Mouse (Mus musculus) kidney, postnatal 10 days (tissue): ENCODE measurements around the gene Mif.

Experiments used
- DNase-seq: peaks from one replicate; pipeline ENCODE4 v3.0.0; 2021; ENCODE audit warnings: mixed read lengths

Mif gene

DNA sequence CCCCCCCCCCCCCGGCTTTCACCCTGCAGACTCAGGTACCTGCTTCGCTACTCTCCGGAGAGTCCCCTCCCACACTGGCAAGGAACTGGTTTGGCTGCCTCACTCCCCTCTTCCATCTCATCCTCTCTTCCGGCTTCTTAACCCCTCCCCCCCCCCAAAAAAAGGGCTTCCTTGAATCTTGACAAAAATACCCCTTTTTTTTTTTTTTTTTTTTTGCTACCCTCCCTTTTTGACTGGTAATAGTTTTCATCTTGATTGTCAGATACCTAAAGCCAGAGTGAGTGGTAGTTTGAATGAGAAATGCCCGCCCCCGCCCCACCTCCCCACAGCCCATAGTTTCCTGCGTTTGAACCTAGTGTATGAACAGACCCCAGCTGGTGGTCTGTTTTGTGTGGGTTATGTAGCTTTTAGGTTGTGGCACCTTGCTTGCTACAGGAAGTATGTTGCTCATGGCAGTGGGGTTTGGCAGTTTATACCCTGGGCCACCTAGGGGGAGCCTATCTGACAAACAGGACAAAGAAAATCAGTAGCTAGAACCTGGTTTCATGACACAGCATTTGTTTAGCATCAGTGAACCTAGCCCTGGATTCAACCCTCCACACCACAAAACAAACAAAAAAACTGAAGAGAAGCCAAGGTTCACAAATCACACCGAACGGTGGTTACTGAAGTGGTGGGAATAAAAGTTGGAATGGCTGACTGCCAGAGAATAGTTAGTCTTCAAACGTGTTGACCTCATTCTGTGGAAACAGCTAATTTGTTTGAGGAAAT is 24.1 kb downstream of the Mif start:
- DNase-seq, result peak; percentile 51

DNA sequence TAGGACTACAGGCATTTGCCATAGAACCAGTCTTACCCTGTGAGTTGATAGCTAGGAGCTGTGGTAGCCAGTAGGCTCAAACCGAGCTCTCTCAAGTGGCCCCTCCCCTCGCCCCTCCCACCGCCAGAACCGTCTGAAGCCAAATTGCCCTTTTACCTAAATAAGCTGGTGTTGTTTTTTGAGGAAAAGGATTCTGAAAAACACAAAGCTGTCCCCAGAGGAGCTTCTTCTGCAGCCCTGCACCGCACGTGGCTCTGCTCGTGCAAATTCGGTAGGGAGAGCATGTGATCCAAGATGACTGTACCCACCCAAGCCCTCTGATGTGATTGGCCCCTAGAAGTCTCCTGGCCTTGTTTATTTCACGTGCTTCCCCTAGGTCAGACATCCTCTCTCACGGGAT is 24.7 kb downstream of the Mif start:
- peak; percentile 83 for DNase-seq

DNA sequence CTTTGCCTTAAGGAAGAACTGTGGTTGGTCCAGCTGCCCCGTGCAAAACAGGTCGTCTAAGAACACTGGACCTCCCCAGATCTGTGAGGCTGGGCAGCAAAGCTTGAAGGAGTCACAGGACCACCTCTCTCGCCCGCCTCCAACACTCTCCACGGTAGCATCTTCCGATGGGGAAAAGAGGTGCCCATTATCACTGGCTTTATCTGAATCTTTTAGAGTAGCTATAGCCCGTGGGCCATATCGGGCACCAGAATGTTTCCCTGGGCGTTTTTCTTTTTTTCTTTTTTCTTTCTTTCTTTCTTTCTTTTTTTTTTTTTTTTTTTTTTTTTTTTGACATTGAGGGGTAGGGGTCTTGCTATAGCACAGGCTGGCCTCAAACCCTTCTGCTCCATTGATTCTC is 25.3 kb downstream of the Mif start:
- DNase-seq, result no peak

GRCm38 (mm10) chr10:75834250-75834649 is 25.8 kb downstream of the Mif start:
- DNase-seq, result peak; percentile 94

DNA sequence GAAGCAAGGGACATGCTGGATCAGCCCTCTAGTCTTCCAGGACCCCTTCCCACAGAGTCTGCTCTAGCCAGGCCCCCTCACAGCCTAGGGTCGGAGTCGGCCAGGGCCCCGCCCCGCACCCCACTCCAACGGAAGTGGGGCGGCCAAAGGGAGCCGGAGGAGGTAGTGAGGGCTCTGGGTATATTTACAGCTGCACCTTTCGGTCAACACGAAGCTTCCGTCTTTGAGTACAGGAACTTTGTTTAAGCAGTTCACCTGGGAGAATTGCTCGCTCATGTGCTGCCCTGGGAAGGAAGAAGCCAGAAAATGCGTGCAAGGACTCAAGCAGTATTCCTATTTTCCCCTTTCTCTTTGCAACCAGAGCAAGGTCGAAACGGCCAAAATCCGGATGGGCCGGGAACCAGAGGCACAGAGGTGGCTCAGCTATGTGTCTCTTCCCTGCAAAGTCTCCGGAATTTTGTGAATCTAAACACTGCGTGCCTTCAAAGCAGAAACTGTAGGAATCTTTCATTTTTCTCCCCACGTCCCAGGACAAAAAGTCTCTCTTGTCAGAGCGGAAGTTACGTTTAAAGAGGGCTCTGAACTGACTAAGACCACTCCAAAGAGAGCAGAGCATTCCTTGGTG is 26.5 kb downstream of the Mif start:
- peak; percentile 59 for DNase-seq

DNA sequence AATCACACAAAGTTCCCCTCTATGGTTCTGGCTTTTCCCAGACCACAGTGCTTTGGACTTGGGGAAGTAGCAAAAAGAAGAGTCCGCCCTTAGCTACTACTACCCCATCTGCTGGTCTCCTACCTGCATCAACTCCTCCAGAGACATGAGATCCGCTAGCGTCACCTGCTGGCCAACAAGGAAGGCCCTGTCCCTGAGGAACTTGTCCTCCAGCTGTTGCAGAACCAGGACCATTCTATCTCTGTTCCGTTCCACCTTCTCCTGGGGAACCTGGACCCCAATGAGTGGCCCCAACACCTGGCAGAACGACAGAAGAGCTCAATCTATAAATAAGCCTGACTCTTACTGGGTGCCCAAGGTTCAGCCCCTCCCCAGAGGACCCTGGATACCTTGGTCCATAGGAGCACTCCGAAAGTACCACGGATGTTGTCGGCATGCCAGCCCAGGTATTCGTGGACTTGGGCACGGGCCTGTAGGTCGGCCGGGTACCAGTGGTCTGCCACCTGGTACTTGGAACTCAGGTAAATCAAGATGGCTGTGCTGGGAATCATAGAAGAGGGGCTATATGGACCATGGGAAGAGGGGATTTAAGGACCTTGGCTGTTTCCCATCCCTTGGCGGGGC is 27.7 kb downstream of the Mif start:
- DNase-seq, result peak; percentile 80

DNA sequence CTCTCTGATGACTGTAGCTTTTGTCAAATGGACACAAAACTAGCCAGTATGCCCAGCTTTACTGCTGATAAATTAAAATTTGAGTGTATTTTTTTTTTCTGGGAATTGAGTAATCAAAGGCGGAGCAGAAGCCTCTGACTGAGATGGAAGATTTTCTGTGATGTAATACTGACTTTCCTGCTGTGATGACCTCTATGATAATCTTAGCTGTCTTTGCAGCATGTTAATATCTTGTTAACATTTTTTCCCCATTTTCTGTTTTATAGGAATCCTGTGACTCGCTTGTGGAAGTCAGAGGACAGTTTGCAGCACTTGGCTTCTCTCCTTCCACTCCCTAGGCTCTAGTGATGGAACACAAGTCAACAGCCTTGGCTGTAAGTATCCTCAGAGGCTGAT is 29.8 kb downstream of the Mif start:
- DNase-seq, result no peak

GRCm38 (mm10) chr10:75829529-75830274 is 30.3 kb downstream of the Mif start:
- DNase-seq, result no peak

DNA sequence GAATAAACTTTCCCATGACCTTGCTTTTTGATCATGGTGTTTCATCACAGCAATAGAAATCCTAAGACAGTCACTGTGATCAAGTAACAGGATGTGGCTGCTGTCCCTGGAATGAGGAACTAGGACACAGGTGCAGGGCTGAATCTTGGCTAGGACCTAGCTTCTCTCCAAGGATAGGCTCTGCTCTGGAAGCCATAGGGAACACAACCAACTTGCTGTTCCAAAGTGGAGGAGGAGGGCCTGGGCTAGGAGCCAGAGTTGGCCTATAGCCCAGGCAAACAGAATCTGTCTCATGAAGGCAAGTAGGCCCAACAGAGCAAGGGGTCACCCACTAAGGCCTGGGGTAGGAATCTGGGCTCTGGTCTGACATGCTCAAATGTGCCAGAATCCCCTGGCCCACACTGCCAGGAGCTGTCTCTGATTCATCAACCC is 31.5 kb downstream of the Mif start:
- peak; percentile 55 for DNase-seq

DNA sequence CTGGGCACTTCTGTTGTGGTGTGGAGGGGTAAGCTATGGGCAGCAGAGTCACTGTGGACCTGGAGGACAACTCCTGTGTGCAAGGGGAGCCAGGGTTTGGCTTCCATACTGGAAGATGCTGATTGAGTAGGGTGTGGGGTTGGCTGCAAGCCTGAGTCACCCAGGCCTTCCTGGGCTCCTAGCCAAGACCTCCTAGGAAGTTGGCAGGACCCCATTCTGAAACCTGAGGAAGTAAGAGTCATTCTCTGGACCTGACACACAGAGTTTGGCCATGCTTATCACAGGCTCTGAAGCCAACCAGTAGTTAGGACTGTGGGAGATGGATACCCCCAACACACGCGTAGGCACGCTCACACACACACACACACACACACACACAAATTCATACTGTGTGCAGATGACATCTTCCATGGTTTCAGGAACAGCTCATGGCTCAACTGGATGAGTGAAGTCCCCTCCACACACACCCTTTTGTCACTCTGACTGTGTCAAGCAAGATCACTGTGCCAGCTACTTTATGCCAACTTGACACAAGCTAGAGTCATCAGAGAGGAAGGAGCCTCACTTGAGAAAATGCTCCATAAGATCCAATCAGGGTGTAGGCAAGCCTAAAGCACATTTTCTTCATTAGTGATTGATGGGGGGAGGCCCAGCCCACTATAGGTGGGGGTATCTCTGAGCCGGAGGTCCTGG is 32.2 kb downstream of the Mif start:
- peak; percentile 77 for DNase-seq

DNA sequence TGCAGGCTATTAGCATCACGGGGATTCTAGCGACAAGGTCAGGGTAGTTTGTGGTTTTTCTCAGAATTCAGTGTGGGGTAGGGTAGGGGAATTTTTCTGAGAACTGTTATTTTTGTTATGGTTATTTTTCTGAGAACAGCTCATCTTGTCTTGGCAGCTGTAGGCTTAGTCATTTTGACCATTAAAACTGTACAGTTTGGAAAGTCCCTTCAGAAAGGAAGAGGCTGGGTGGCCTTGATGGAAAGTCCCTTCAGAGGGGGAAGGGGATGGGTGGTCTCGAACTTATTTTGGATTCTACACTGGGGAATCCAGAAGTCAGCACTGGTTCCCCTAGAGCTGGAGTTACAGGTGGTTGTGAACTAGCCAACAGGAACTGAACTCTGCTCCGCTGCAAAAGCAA is 35.5 kb downstream of the Mif start:
- DNase-seq, result no peak

GRCm38 (mm10) chr10:75823782-75824181 is 36.3 kb downstream of the Mif start:
- no peak for DNase-seq

GRCm38 (mm10) chr10:75822443-75822842 is 37.6 kb downstream of the Mif start, which contains the start of gene Gstt4:
Gstt4 (minus strand) TSS chr10:75822543.
- no peak for DNase-seq

DNA sequence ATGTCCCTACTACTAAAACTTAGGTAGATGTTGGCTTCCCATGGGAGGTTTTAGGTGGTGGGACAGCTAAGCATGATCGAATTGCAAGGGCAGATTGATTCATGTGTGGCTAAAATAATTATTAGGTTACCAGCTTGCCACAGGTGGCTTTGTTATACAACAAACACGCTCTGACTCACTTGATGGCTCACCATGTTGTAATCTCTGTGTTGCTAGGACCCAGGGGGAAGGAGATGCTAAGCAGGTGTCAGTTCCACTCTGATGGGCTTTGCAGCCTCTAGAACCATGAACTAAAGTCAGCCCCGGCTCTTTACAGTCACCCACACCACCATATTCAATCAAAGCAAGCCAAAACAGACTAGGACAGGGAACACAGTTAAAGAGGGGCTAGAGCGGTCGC is 40.2 kb downstream of the Mif start:
- DNase-seq, result no peak

DNA sequence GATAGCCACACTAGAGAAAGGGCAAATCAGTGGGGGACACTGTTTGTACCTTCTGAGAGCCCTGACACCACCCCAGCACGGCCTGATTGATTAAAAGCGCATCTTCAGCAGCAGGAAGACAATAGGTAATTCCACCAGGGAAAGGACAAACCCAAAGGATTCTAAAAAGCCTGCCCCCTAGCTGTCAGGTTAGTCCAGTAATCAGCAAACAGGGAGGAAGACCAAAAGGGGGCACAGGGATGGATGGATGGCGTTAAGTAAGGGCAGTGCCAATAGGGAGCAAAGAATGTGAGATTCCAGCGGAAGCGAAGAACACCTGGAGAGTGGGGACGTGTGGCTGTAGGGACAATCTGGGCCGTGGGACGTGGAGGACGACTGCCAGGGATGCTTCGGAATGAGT is 41.4 kb downstream of the Mif start:
- DNase-seq, result no peak
